Mouse (Mus musculus): ENCODE results near the gene Nr1h4. TPM values are rescaled to one million over a fixed set of nuclear protein-coding genes. Genes with fewer than 3 reads are reported as not detected.

Nr1h4 gene
- total RNA-seq, 2 experiments from 2014 or later: not detected

DNA sequence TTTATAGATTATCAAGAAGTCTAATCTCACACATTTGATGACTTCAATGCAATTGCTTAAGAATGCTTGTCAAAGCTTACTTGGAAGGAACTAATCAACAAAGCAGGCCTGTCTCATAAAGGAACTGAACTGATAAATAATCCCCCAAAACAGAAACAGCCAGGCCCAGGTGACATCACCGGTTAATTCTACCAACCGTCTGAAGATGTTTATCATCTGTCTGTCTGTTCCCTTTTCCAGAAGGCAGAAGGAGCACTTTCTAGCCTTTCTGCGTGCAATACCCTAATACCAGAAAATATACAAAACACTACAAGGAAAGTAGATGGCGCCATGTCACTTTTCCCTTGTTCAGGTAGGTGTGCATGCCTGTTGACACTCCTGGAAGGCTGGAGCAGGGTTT, 43.9 kb downstream of the Nr1h4 start:
- intact Hi-C loops (cut with DNase I): no loop called here

DNA sequence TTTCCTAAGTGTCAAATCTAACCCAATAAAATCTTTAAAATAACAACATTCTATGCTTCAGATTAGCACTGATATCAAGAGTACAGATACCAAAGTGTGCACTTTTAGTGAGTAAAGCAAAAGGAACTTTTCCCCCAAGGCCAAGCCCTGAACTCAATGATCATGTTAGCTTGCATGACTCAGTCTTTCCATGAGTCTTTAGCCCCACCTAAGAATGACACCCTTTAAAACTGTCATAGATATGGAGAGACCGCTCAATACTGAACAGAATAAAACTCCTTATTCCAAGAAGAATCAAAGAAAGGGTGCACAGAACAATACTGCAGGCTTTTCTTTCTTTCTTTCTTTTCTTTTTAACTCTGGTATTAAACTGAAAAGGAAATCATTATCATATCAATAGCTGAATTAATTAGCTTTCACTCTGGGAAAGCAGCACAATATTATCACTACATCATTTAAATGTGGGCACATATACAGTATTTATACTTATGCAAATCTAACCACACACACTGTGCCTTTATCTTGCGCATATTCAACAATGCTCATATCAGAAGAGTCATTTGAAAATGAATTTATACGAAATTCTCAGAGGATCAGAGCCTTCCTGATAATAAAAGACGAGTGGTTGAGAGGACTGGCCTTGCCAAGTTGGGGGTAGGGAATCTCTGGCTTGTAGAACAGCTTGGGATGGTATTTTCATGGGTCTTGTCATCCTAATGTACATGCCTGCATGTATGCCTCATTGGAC, 46.2 kb downstream of the Nr1h4 start:
- intact Hi-C loops (cut with DNase I): no loop called here
- Histone ChIP-seq H3K27ac (no peak overlapping the region), H3K4me3 (no peak overlapping the region)
- no peak for DNase-seq (ENCODE audit: extremely low spot score in 1 of 2, low spot score in 2 of 2)
- no peak for TF ChIP-seq CTCF (IDR thresholded peaks at IDR 0.05)

More for the DNA sequence above, 43.9 kb downstream of the Nr1h4 start:
- H3K4me3 ChIP-seq: no peak overlapping the region
- no peak for DNase-seq (ENCODE audit: extremely low spot score in 1 of 2, low spot score in 2 of 2)
- H3K27ac ChIP-seq: no peak overlapping the region
- TF ChIP-seq CTCF (IDR thresholded peaks at IDR 0.05): no peak

DNA sequence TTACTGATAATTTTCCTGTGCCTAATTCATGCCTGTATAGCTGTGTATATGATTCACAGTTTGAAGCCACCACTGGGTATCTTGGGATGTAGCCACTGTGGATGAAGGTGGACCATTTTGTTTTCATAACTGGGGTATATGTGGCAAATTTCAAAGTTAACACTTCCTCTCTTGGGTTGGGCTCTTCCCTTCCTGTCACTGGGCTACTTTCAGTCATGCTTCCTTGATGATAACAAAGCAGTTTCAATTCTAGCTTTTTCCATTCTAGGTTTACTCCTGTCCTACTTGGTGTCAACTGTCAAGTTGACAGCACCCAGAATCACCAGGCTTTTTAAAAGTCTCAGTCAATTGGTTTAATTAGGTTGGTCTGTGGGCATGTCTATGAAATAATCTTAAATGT, 48.5 kb downstream of the Nr1h4 start:
- DNase-seq (ENCODE audit: extremely low spot score in 1 of 2, low spot score in 2 of 2): no peak
- intact Hi-C loops (cut with DNase I): no loop called here
- Histone ChIP-seq H3K27ac (no peak overlapping the region), H3K4me3 (no peak overlapping the region)
- TF ChIP-seq CTCF (IDR thresholded peaks at IDR 0.05): no peak

DNA sequence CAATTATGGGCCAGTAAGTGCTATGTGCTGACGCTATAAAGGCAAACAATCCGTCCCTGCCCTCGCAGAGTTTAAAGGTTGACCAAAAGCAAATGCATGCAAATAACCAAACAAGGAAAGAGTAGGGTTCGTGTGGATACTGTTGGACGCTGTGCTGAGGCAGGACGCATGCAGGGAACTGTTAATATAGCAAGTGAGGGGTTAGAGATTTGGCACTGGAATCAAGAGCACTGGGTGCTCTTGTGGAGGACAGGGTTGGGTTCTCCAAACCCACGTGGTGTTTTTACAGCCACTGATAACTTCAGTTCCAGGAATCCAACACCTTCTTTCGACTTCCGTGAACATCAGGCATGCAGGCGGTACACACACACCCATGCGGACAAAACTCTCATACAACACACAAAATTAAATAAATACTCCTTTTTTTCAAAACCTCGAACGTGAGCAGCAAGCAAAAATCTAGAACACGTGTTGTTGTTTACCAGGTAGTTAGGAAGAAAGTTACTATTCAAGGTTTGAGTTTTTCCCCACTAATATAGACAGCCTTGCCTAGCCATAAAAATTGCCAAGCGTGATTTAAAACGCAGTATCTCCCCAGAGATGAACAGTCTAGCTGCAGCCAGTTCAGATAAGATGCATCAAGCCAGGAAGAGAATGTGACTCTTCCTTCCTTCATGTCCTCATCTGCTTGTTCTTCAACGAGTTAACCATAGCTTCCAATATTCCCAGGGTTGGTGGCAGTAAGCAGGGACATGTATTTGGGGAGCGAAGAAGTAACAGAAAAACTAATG, 49.4 kb downstream of the Nr1h4 start:
- H3K27ac ChIP-seq: no peak overlapping the region
- intact Hi-C loops (cut with DNase I): no loop called here
- DNase-seq (ENCODE audit: extremely low spot score in 1 of 2, low spot score in 2 of 2): no peak
- no peak for TF ChIP-seq CTCF (IDR thresholded peaks at IDR 0.05)
- no peak overlapping the region for H3K4me3 ChIP-seq

DNA sequence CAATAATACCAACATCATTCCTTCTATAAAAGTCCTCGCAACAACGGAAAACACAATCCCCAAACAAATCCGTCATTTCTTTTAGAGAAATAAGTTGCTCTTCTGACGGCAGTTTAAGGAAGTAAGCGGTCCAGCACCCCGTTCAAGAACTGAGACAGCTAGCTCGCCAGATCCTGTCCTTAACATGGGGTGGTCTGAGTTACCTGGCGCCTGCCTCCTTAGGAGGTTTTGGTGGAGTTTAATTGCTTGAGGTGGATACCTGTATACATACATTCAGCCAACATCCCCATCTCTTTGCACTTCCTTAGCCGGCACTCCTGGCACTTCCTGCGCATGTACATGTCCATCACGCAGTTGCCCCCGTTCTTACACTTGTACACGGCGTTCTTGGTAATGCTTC, 50.3 kb downstream of the Nr1h4 start:
- DNase-seq (ENCODE audit: extremely low spot score in 1 of 2, low spot score in 2 of 2): no peak
- Histone ChIP-seq H3K27ac (no peak overlapping the region), H3K4me3 (no peak overlapping the region)
- no peak for TF ChIP-seq CTCF (IDR thresholded peaks at IDR 0.05)
- intact Hi-C loops (cut with DNase I): no loop called here

DNA sequence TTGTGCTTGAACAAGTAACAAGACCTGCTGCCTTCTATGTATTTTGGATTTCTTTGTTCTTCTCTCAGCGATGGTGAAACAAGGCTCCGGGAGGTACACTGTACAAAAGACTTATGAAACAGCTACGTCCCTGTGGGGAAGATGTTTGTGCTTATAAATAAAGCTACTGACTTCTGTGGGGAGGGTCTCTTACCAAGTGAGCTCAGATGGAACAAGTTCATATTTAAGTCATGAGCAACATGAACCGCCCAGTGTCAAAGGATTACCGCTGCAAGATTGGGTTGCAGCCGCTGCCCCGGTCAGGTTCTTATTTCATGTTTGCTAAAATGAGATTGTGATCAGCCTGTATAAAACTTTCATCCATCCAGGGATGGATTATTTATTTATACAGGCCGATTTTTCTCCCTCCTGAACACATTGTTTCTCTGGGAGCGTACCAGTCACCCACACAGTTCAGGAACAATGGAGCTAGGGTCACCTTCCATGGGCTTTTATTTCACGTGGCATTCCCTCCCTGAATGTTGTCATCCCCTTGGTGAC, 51.2 kb downstream of the Nr1h4 start:
- H3K4me3 ChIP-seq: no peak overlapping the region

DNA sequence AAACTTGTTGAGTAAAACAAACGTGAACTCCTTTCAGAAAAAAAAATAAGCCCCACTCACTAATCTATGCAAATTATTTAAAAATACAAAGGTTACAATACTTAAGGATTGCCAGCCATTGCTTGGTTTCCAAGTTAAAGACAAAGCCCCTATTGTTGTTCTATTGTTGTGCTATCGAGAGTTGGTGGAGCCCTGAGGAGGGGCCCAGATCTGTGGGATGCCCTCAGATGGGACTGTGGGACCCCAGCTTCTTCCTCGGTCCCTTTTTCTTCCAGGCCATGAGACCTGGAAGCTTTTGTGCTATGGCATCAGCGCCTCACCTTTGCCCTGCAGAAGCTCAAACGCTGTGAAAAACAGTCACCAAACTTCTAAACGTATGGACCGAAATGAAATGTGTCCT, 51.7 kb downstream of the Nr1h4 start:
- no peak overlapping the region for H3K4me3 ChIP-seq

More for the DNA sequence above, 51.2 kb downstream of the Nr1h4 start:
- DNase-seq (ENCODE audit: extremely low spot score in 1 of 2, low spot score in 2 of 2): no peak
- no peak for TF ChIP-seq CTCF (IDR thresholded peaks at IDR 0.05)
- intact Hi-C loops (cut with DNase I): no loop called here
- H3K27ac ChIP-seq: no peak overlapping the region

DNA sequence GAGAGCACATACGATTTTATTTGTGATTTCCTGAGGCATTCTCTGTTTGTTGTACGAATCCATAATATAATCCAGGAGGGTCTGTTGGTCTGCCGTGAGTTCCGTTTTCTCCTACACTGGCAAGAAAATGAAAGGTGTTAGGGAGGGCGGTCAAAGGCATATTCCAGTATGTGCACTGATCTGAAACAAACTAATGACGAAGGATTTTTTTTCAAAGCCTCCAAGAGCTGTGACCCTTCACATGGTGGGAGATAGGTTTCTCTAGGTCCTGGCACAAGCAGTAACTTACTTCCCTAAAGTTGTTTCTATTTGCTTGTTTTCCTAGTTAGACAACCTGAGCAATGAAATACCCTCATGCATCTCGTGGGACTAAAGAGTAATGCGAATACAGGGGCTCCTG, 54.6 kb downstream of the Nr1h4 start:
- Histone ChIP-seq H3K4me3 (no peak overlapping the region), H3K27ac (no peak overlapping the region)
- no peak for DNase-seq (ENCODE audit: extremely low spot score in 1 of 2, low spot score in 2 of 2)
- TF ChIP-seq CTCF (IDR thresholded peaks at IDR 0.05): no peak
- intact Hi-C loops (cut with DNase I): no loop called here

More for the DNA sequence above, 51.7 kb downstream of the Nr1h4 start:
- DNase-seq (ENCODE audit: extremely low spot score in 1 of 2, low spot score in 2 of 2): no peak
- intact Hi-C loops (cut with DNase I): no loop called here
- no peak overlapping the region for H3K27ac ChIP-seq
- TF ChIP-seq CTCF (IDR thresholded peaks at IDR 0.05): no peak

DNA sequence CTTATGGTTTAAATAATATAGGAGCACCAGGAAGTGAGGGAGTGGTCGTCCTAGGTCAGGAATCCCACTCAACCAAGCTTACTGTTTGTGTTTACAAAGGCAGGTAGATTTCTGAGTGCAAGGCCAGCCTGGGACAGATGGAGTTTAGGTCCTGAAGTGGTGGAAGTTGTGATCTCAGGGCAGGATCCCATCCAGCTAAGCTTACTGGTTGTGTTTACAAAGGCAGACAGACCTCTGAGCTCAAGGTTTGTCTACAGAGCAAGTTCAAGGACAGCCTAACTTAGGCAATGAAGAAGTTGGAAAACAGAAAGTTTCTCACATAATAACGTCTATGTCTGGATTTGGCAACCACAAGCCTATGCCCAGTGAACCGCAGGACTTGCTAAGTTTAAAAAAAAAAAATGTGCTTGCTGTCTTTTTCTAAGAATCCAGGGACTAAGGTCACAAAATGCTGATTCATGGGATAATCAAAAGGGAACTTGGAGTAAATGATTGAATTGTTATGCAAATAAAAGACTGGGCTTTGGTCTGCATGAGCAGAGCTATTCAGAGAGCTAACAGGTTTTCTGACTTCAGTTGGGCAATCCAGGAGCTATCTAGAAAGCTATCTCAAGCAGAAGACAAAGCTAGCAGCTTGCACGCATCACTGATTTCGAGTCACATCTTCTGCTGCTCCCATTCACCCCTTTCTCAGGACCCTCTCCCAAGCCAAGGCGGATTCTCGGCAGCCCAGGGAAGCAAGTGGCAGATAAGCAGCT, 62.6 kb downstream of the Nr1h4 start:
- no peak for DNase-seq (ENCODE audit: extremely low spot score in 1 of 2, low spot score in 2 of 2)
- Histone ChIP-seq H3K27ac (no peak overlapping the region), H3K4me3 (no peak overlapping the region)
- intact Hi-C loops (cut with DNase I): no loop called here
- TF ChIP-seq CTCF (IDR thresholded peaks at IDR 0.05): no peak

DNA sequence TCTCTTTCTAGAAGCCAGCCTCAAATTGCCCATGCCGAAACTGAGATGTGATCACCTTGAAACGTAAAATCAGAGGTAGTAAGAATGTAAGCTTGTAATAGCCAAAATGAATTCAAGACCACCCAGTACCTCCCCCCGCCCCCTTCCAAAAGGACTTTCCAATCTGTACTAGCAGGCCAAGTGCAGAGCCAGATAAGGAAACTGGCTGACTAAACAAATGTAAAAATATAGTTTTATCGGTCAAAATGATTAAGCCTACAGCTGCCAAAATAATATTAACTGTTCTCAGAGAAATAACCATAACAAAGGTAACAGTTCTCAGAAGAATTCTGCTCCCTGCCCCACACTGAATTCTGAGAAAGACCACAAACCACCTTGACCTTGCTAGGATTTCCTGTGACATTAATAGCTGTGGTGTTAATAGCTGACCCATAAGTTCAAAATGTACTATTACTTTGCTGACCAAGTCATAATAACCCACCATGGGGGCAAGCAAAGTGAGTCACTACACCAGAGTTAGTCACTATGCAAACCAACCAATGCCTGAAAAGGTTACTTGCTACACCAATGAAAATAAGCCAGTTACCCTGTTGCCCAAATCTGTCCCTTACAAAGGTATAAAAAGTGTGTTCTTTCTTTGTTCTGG, 68.5 kb downstream of the Nr1h4 start:
- Histone ChIP-seq H3K27ac (no peak overlapping the region), H3K4me3 (no peak overlapping the region)
- intact Hi-C loops (cut with DNase I): loop anchor here (5.0 to 10.0 kb wide), 2 partner anchors 138 to 240 kb away; no protein-coding TSS in a partner anchor
- DNase-seq (ENCODE audit: extremely low spot score in 1 of 2, low spot score in 2 of 2): no peak
- no peak for TF ChIP-seq CTCF (IDR thresholded peaks at IDR 0.05)

DNA sequence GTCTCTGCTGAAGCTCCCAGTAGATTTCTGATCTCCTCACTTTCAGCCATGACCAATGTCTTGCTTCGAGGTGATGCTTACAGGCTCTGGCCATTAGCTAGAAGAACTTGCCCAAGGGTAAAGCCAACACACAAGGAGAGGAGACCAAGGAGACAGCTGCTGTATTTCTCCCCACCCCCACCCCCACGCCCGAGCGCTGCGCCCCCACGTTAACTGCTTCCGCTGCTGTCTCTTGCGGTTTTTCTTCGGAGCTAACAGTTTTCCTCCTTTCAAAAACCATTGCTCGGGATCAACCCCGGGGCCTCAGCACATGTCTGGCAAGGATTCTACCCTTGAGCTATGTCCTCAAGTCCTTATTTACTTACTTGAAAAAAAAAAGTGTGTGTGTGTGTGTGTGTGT, 70.5 kb downstream of the Nr1h4 start:
- no peak overlapping the region for H3K4me3 ChIP-seq
- no peak for DNase-seq (ENCODE audit: extremely low spot score in 1 of 2, low spot score in 2 of 2)
- intact Hi-C loops (cut with DNase I): loop anchor here (1.0 to 10.0 kb wide), 3 partner anchors 136 to 242 kb away; no protein-coding TSS in a partner anchor
- H3K27ac ChIP-seq: no peak overlapping the region
- TF ChIP-seq CTCF (IDR thresholded peaks at IDR 0.05): no peak
